Mouse (Mus musculus): Measurements from ENCODE around the gene Olfr1326-ps1. TPM values are rescaled to one million over a fixed set of nuclear protein-coding genes. Genes with fewer than 3 reads are reported as not detected.

Gene Olfr1326-ps1
- polyA plus RNA-seq (2021; fragmentation: Nextera tagmentation): not detected in 2 replicates
- long read RNA-seq, experiment 1: 0 reads
- long read RNA-seq, experiment 2: 0 reads

GRCm38 (mm10) chrX:74574788-74575187 lies at the start of gene Olfr1326-ps1:
TSS of gene Olfr1326-ps1 (minus strand) at chrX:74574888.

DNA sequence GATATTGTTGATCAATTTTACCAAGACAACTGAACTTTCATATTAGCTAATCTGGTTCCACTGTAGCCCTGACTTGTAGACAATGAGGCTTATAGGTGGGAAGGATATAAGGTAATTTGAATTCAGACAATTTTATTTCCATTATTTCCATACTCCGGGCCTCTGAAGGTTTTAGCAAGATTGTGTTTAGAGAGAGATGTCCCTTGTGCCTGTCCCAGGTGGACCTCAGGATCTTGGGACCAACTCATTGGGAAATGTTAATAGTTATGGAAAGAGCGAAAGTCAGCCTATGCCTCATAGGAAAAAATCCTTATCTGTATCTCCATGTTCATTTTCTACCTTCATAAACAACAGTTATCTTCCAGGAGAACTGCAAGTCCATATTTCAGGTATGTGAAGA lies 17.7 kb upstream of the Olfr1326-ps1 start, which contains the start of gene Olfr1325:
Gene Olfr1325, plus strand, starts transcription at position 301 of the 400 bp plus-strand sequence.

Other genes starting within 250 kb of the Olfr1326-ps1 start
- gene Plxna3, start 245.8 kb downstream of the Olfr1326-ps1 start, polyA plus RNA-seq (2021; fragmentation: Nextera tagmentation): 1.3 and 1.4 TPM in 2 replicates
- 44.3 and 46.1 TPM in 2 replicates for gene Lage3, start 221.3 kb downstream of the Olfr1326-ps1 start, polyA plus RNA-seq (2021; fragmentation: Nextera tagmentation)
- 95.4 and 96.6 TPM in 2 replicates for gene Ubl4a, start 201.7 kb downstream of the Olfr1326-ps1 start, polyA plus RNA-seq (2021; fragmentation: Nextera tagmentation)
- 4.0 and 4.5 TPM in 2 replicates for gene Slc10a3, start 201.5 kb downstream of the Olfr1326-ps1 start, polyA plus RNA-seq (2021; fragmentation: Nextera tagmentation)
- 20.2 and 22.8 TPM in 2 replicates for gene Fam3a, start 181.6 kb downstream of the Olfr1326-ps1 start, polyA plus RNA-seq (2021; fragmentation: Nextera tagmentation)
- gene Ikbkg, start 181.6 kb downstream of the Olfr1326-ps1 start, polyA plus RNA-seq (2021; fragmentation: Nextera tagmentation): 7.0 and 9.0 TPM in 2 replicates
- 19.0 and 19.5 TPM in 2 replicates for gene G6pdx, start 145.7 kb downstream of the Olfr1326-ps1 start, polyA plus RNA-seq (2021; fragmentation: Nextera tagmentation)
- gene Gm6880, start 93.5 kb downstream of the Olfr1326-ps1 start, polyA plus RNA-seq (2021; fragmentation: Nextera tagmentation): not detected in 2 replicates
- gene Olfr1325, start 17.8 kb upstream of the Olfr1326-ps1 start, polyA plus RNA-seq (2021; fragmentation: Nextera tagmentation): not detected in 2 replicates
- 0.08 and 0.25 TPM in 2 replicates for gene Gm5640, start 70.7 kb upstream of the Olfr1326-ps1 start, polyA plus RNA-seq (2021; fragmentation: Nextera tagmentation)
- gene Gm6890, start 166.0 kb upstream of the Olfr1326-ps1 start, polyA plus RNA-seq (2021; fragmentation: Nextera tagmentation): not detected in 2 replicates